Mouse (Mus musculus): ENCODE measurements around the gene Htr1f. TPM values are rescaled to one million over a fixed set of nuclear protein-coding genes. Genes with fewer than 3 reads are reported as not detected.
"Not testable (repeated sequence)": the region's sequence is repeated elsewhere in the genome, so short reads cannot be mapped to it uniquely, and the experiment has no call there.

The Htr1f gene
- polyA plus RNA-seq, 1 experiment from 2014 or later: not detected

- H3K4me3 ChIP-seq (ENCODE audit: low read depth, low read length); H3K9me3 ChIP-seq (replicated peaks; ENCODE audit: control insufficient read depth, low read length); ATAC-seq (replicated peaks; ENCODE audit: insufficient number of reproducible peaks, low FRiP score, low TSS enrichment); H3K4me1 ChIP-seq (ENCODE audit: control insufficient read depth, insufficient read depth, low read length); H3K9ac ChIP-seq (ENCODE audit: low read depth, low read length); H3K36me3 ChIP-seq (ENCODE audit: control insufficient read depth, insufficient read depth, low read length); H3K27ac ChIP-seq (ENCODE audit: low read depth, low read length); H3K4me2 ChIP-seq; H3K27me3 ChIP-seq (ENCODE audit: control insufficient read depth, insufficient read depth, low read length): not testable (repeated sequence)
- WGBS (ENCODE audit: insufficient replicate concordance): 79% methylated on average over 5 of the region's 5 CpGs
Measured at GRCm38 (mm10) chr16:65037660-65038425, 67.8 kb downstream of the Htr1f start.

GRCm38 (mm10) chr16:65029675-65030074 is 76.0 kb downstream of the Htr1f start:
- 88% methylated on average over 1 of the region's 1 CpGs for WGBS (ENCODE audit: insufficient replicate concordance)

DNA sequence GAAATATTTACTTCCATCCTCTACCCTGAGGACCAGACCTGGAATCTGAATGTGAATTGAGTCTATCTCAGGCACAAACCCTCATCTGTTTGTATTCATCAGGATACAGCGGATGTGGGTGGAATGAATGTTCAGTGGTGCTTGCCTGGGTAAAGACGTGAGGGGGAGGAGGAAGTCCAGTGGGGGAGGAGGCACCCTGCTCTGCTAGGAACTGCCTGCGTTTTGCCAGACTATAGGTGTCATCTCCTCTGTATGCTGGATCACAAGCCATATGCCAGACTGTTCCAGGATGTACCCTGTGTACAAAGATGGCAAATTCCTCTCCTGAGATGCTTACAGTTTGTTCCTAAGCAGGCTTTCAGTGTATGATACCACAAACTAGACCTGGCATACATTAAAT is 83.3 kb downstream of the Htr1f start:
- WGBS (ENCODE audit: insufficient replicate concordance): 70% methylated on average over 3 of the region's 3 CpGs
- H3K27me3 ChIP-seq (ENCODE audit: control insufficient read depth, insufficient read depth, low read length): no peaks in the 10 kb centered on the region
- H3K36me3 ChIP-seq (ENCODE audit: control insufficient read depth, insufficient read depth, low read length): no peaks in the 10 kb centered on the region
- H3K4me2 ChIP-seq: no peak overlapping the region
- H3K4me1 ChIP-seq (ENCODE audit: control insufficient read depth, insufficient read depth, low read length): no peaks in the 10 kb centered on the region
- no peak overlapping the region for H3K9ac ChIP-seq (ENCODE audit: low read depth, low read length)
- H3K4me3 ChIP-seq (ENCODE audit: low read depth, low read length): no peak overlapping the region
- ATAC-seq (replicated peaks; ENCODE audit: insufficient number of reproducible peaks, low FRiP score, low TSS enrichment): no peak
- no peak overlapping the region for H3K27ac ChIP-seq (ENCODE audit: low read depth, low read length)
- no peaks in the 10 kb centered on the region; the same call in 1 of the 2 replicates for H3K9me3 ChIP-seq (replicated peaks; ENCODE audit: control insufficient read depth, low read length)

More at GRCm38 (mm10) chr16:65029675-65030074, 76.0 kb downstream of the Htr1f start:
- Histone ChIP-seq H3K9me3 (replicated peaks; ENCODE audit: control insufficient read depth, low read length) (no peaks in the 10 kb centered on the region), H3K27ac (ENCODE audit: low read depth, low read length) (no peak overlapping the region), H3K27me3 (ENCODE audit: control insufficient read depth, insufficient read depth, low read length) (no peaks in the 10 kb centered on the region), H3K4me2 (no peak overlapping the region), H3K36me3 (ENCODE audit: control insufficient read depth, insufficient read depth, low read length) (no peaks in the 10 kb centered on the region), H3K4me1 (ENCODE audit: control insufficient read depth, insufficient read depth, low read length) (no peaks in the 10 kb centered on the region), H3K9ac (ENCODE audit: low read depth, low read length) (no peak overlapping the region), H3K4me3 (ENCODE audit: low read depth, low read length) (no peak overlapping the region)
- no peak for ATAC-seq (replicated peaks; ENCODE audit: insufficient number of reproducible peaks, low FRiP score, low TSS enrichment)

DNA sequence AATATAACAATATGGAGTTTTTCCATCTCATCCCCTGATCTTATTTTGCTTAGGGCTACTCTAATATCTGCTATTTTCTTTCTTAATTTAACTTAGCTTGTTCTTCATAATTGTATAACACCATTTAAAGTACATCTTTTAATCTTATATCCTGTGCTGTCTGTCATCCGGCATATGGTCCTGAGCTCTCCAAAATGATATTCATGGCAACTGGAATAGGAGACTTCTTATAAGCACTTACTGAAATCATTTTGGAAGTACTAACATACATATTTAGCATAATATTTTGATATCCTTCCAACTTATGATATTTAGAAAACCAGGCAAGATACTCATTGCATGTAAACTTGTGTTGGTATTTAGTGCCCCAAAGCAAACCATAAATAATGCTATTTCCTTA is 86.9 kb downstream of the Htr1f start:
- Histone ChIP-seq H3K4me3 (ENCODE audit: low read depth, low read length) (no peak overlapping the region), H3K4me1 (ENCODE audit: control insufficient read depth, insufficient read depth, low read length) (no peaks in the 10 kb centered on the region), H3K4me2 (no peak overlapping the region), H3K27me3 (ENCODE audit: control insufficient read depth, insufficient read depth, low read length) (no peaks in the 10 kb centered on the region), H3K27ac (ENCODE audit: low read depth, low read length) (no peak overlapping the region), H3K9me3 (replicated peaks; ENCODE audit: control insufficient read depth, low read length) (no peaks in the 10 kb centered on the region; the same call in 1 of the 2 replicates), H3K9ac (ENCODE audit: low read depth, low read length) (no peak overlapping the region), H3K36me3 (ENCODE audit: control insufficient read depth, insufficient read depth, low read length) (no peaks in the 10 kb centered on the region)
- WGBS (ENCODE audit: insufficient replicate concordance): 82% methylated on average over 1 of the region's 1 CpGs
- ATAC-seq (replicated peaks; ENCODE audit: insufficient number of reproducible peaks, low FRiP score, low TSS enrichment): no peak

DNA sequence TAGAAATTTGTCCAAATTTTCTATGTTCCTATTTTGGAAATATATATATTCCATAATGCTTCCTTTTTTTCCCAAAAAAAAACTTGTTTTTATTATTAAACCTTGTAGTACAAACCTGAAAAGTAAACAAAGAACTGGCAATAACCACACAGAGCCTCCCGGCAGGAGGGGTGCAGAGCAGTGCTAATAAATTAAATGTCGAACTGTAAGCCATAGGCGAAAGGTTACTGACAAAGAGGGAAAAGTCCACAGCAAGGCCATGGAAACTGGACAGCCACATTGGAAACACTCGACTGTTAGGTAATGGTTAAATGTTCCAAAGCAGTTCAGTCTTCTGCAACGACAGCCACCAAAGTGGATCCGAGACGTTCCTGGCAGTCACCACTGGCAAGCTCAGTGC is 87.5 kb downstream of the Htr1f start:
- WGBS (ENCODE audit: insufficient replicate concordance): 76% methylated on average over 7 of the region's 7 CpGs

DNA sequence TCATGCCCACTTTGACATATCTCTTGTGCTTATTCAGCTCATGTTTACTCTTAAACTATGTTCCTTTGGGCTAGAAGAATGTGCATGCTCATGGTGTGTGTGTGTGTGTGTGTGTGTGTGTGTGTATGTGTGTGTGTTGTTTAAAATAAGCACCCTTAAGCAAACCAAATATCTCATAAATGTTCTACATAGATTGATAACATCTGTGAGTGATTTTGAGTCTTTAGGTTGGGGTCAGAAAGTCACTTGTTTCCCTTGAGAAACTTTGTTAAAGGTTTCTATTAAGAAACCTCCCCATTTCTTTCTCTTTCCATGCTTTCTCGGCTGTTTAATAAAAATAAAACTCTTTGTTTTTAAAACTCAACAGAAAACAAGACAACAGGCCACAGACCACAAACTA is 88.1 kb downstream of the Htr1f start:
- H3K27me3 ChIP-seq (ENCODE audit: control insufficient read depth, insufficient read depth, low read length): no peaks in the 10 kb centered on the region
- no peaks in the 10 kb centered on the region for H3K36me3 ChIP-seq (ENCODE audit: control insufficient read depth, insufficient read depth, low read length)
- H3K27ac ChIP-seq (ENCODE audit: low read depth, low read length): no peak overlapping the region
- H3K9ac ChIP-seq (ENCODE audit: low read depth, low read length): no peak overlapping the region
- WGBS (ENCODE audit: insufficient replicate concordance): 65% methylated on average over 1 of the region's 1 CpGs
- no peak overlapping the region for H3K4me3 ChIP-seq (ENCODE audit: low read depth, low read length)
- ATAC-seq (replicated peaks; ENCODE audit: insufficient number of reproducible peaks, low FRiP score, low TSS enrichment): no peak
- H3K4me2 ChIP-seq: no peak overlapping the region
- H3K4me1 ChIP-seq (ENCODE audit: control insufficient read depth, insufficient read depth, low read length): no peaks in the 10 kb centered on the region
- no peaks in the 10 kb centered on the region for H3K9me3 ChIP-seq (replicated peaks; ENCODE audit: control insufficient read depth, low read length)

More for the DNA sequence above, 87.5 kb downstream of the Htr1f start:
- Histone ChIP-seq H3K9ac (ENCODE audit: low read depth, low read length) (no peak overlapping the region), H3K4me2 (no peak overlapping the region), H3K36me3 (ENCODE audit: control insufficient read depth, insufficient read depth, low read length) (no peaks in the 10 kb centered on the region), H3K4me1 (ENCODE audit: control insufficient read depth, insufficient read depth, low read length) (no peaks in the 10 kb centered on the region), H3K4me3 (ENCODE audit: low read depth, low read length) (no peak overlapping the region), H3K27me3 (ENCODE audit: control insufficient read depth, insufficient read depth, low read length) (no peaks in the 10 kb centered on the region), H3K9me3 (replicated peaks; ENCODE audit: control insufficient read depth, low read length) (no peaks in the 10 kb centered on the region; the same call in 1 of the 2 replicates), H3K27ac (ENCODE audit: low read depth, low read length) (no peak overlapping the region)
- no peak for ATAC-seq (replicated peaks; ENCODE audit: insufficient number of reproducible peaks, low FRiP score, low TSS enrichment)

- H3K9me3 ChIP-seq (replicated peaks; ENCODE audit: control insufficient read depth, low read length): no peaks in the 10 kb centered on the region
- no peak overlapping the region for H3K4me2 ChIP-seq
- H3K27ac ChIP-seq (ENCODE audit: low read depth, low read length): no peak overlapping the region
- no peaks in the 10 kb centered on the region for H3K27me3 ChIP-seq (ENCODE audit: control insufficient read depth, insufficient read depth, low read length)
- no peaks in the 10 kb centered on the region for H3K36me3 ChIP-seq (ENCODE audit: control insufficient read depth, insufficient read depth, low read length)
- no peaks in the 10 kb centered on the region for H3K4me1 ChIP-seq (ENCODE audit: control insufficient read depth, insufficient read depth, low read length)
- no peak for ATAC-seq (replicated peaks; ENCODE audit: insufficient number of reproducible peaks, low FRiP score, low TSS enrichment)
- WGBS (ENCODE audit: insufficient replicate concordance): 69% methylated on average over 4 of the region's 4 CpGs
- H3K9ac ChIP-seq (ENCODE audit: low read depth, low read length): no peak overlapping the region
- no peak overlapping the region for H3K4me3 ChIP-seq (ENCODE audit: low read depth, low read length)
Measured at GRCm38 (mm10) chr16:65015241-65015640, 90.4 kb downstream of the Htr1f start.

GRCm38 (mm10) chr16:65001993-65002821 is 103.4 kb downstream of the Htr1f start:
- Histone ChIP-seq H3K4me2 (no peak overlapping the region), H3K27me3 (ENCODE audit: control insufficient read depth, insufficient read depth, low read length) (no peaks in the 10 kb centered on the region), H3K4me1 (ENCODE audit: control insufficient read depth, insufficient read depth, low read length) (no peaks in the 10 kb centered on the region), H3K4me3 (ENCODE audit: low read depth, low read length) (no peak overlapping the region), H3K9me3 (replicated peaks; ENCODE audit: control insufficient read depth, low read length) (no peaks in the 10 kb centered on the region), H3K9ac (ENCODE audit: low read depth, low read length) (no peak overlapping the region), H3K27ac (ENCODE audit: low read depth, low read length) (no peak overlapping the region), H3K36me3 (ENCODE audit: control insufficient read depth, insufficient read depth, low read length) (no peaks in the 10 kb centered on the region)
- ATAC-seq (replicated peaks; ENCODE audit: insufficient number of reproducible peaks, low FRiP score, low TSS enrichment): no peak
- 70% methylated on average over 6 of the region's 6 CpGs for WGBS (ENCODE audit: insufficient replicate concordance)

All from heart, embryonic 11.5 days (tissue).